Mouse (Mus musculus): ENCODE measurements around the gene Tmco4.

DNA sequence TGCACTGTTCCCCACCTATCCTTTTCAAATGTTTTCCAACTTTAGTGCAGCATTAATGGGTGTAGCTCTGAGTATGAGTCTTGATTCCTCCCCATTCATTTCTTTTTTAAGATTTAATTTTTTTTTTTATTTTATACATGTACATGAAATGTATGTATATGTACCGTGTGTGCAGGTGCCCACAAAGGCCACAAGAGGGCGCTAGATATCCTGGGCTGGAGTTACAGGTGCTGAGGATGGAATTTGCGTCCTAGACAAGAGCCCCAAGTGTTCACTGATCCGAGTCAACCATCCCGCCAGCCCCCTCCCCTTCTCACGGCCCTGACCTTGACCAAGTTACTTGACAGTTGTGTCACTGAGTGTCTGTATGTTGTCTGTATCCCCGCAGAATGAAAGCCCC, 12.1 kb downstream of the Tmco4 start:
- TF ChIP-seq CTCF (IDR thresholded peaks at IDR 0.05; ENCODE audit: control insufficient read depth, insufficient read depth, insufficient replicate concordance, low read depth, low read length) (peak; percentile 77; the same call in 1 of the 2 replicates), POLR2A (IDR thresholded peaks at IDR 0.05; ENCODE audit: control insufficient read depth, low read depth, low read length) (no peak)

Measured in testis, adult 2 months (tissue).